Mouse (Mus musculus) forebrain, embryonic 12.5 days (tissue): ENCODE results near the gene Pdp2. TPM values are rescaled to one million over a fixed set of nuclear protein-coding genes. Genes with fewer than 3 reads are reported as not detected.
"Not testable (repeated sequence)": the region's sequence is repeated elsewhere in the genome, so short reads cannot be mapped to it uniquely, and the experiment has no call there.

Experiments
- ATAC-seq: fragments of 200-750 bp; cut with Nextera tagmentation; 2 replicates; pipeline ENCODE4 v1.8.0; 2017; ENCODE audit warnings: moderate TSS enrichment; ENCODE audit not compliant: low FRiP score
- H3K27ac ChIP-seq: fragments of 300-500 bp; sonication (generic); 2 replicates; pipeline ENCODE4 v1.5.1; 2016; ENCODE audit warnings: mild to moderate bottlenecking
- H3K27me3 ChIP-seq: fragments of 300-500 bp; sonication (generic); 2 replicates; pipeline ENCODE4 v1.6.1; 2016; ENCODE audit warnings: mild to moderate bottlenecking
- H3K36me3 ChIP-seq: fragments of 300-500 bp; sonication (generic); replicated peaks from 2 replicates; pipeline ENCODE4 v1.6.1; 2016; ENCODE audit warnings: mild to moderate bottlenecking
- H3K4me1 ChIP-seq: fragments of 300-500 bp; sonication (generic); 2 replicates; pipeline ENCODE4 v1.6.1; 2016
- H3K4me2 ChIP-seq: fragments of 300-500 bp; sonication (generic); 2 replicates; pipeline ENCODE4 v1.6.1; 2016; ENCODE audit warnings: mild to moderate bottlenecking, moderate library complexity
- H3K4me3 ChIP-seq: fragments of 300-500 bp; sonication (generic); replicated peaks from 2 replicates; pipeline ENCODE4 v1.5.1; 2016; ENCODE audit warnings: mild to moderate bottlenecking
- H3K9ac ChIP-seq: fragments of 300-500 bp; sonication (generic); 2 replicates; pipeline ENCODE4 v1.6.1; 2016; ENCODE audit warnings: mild to moderate bottlenecking
- H3K9me3 ChIP-seq: fragments of 300-500 bp; sonication (generic); 2 replicates; pipeline ENCODE4 v1.6.1; 2016
- WGBS: fragments of 180-500 bp; shearing (Covaris S2); methylation state at CpG from one replicate; pipeline ENCODE4 v1.1.7; 2016; 5-methylcytosine and 5-hydroxymethylcytosine counted together
- polyA plus RNA-seq: library from polyadenylated mRNA; unstranded; fragments of >200 nt; fragmentation: Nextera tagmentation; extraction: Ambion mirVana; gene quantifications from 2 replicates; pipeline ENCODE4 v1.2.1, GENCODE M21; 2016

Pdp2 gene
- polyA plus RNA-seq, 1 experiment from 2014 or later: 14.2 TPM

- H3K9me3 ChIP-seq: no peaks in the 10 kb centered on the region
- no peak overlapping the region for H3K9ac ChIP-seq
- H3K4me3 ChIP-seq: no peak overlapping the region
- no peaks in the 10 kb centered on the region for H3K36me3 ChIP-seq
- H3K27me3 ChIP-seq: no peaks in the 10 kb centered on the region
- WGBS: 86% methylated on average over 3 of the region's 3 CpGs
- no peaks in the 10 kb centered on the region for H3K4me1 ChIP-seq
- H3K27ac ChIP-seq: no peak overlapping the region
- ATAC-seq: no peak
- H3K4me2 ChIP-seq: no peak overlapping the region
Measured at GRCm38 (mm10) chr8:104576820-104577219, 14.4 kb upstream of the Pdp2 start.

GRCm38 (mm10) chr8:104577606-104578005 lies 13.6 kb upstream of the Pdp2 start:
- 79% methylated on average over 17 of the region's 17 CpGs for WGBS
- not testable (repeated sequence) for ATAC-seq, H3K27ac ChIP-seq, H3K4me3 ChIP-seq, H3K27me3 ChIP-seq, H3K4me2 ChIP-seq, H3K9me3 ChIP-seq, H3K9ac ChIP-seq, H3K4me1 ChIP-seq, H3K36me3 ChIP-seq

GRCm38 (mm10) chr8:104584522-104584921 lies 6.7 kb upstream of the Pdp2 start:
- Histone ChIP-seq H3K27ac (no peak overlapping the region), H3K27me3 (no peaks in the 10 kb centered on the region), H3K4me3 (no peak overlapping the region), H3K4me2 (no peak overlapping the region), H3K9ac (no peak overlapping the region), H3K9me3 (peaks cover 8% of the 10 kb centered on the region; the same call in 1 of the 2 replicates), H3K4me1 (no peaks in the 10 kb centered on the region), H3K36me3 (no peaks in the 10 kb centered on the region)
- no peak for ATAC-seq
- WGBS: 61% methylated on average over 1 of the region's 1 CpGs

- no peak overlapping the region for H3K9ac ChIP-seq
- H3K4me1 ChIP-seq: peaks cover 17% of the 10 kb centered on the region
- H3K27ac ChIP-seq: no peak overlapping the region
- WGBS: 93% methylated on average over 3 of the region's 3 CpGs
- H3K27me3 ChIP-seq: no peaks in the 10 kb centered on the region
- H3K9me3 ChIP-seq: no peaks in the 10 kb centered on the region
- peaks cover 17% of the 10 kb centered on the region for H3K36me3 ChIP-seq
- H3K4me2 ChIP-seq: no peak overlapping the region
- H3K4me3 ChIP-seq: no peak overlapping the region
- ATAC-seq: no peak
Measured at GRCm38 (mm10) chr8:104590284-104590683, 967 bp upstream of the Pdp2 start.

GRCm38 (mm10) chr8:104591856-104592255 lies 605 bp downstream of the Pdp2 start:
- Histone ChIP-seq H3K36me3 (peaks cover 26% of the 10 kb centered on the region), H3K4me2 (peak overlapping the region; percentile 80), H3K27ac (peak overlapping the region; percentile 63; the same call in 1 of the 2 replicates), H3K4me3 (peak overlapping the region; percentile 72), H3K9ac (peak overlapping the region; percentile 73), H3K27me3 (no peaks in the 10 kb centered on the region), H3K4me1 (peaks cover 17% of the 10 kb centered on the region), H3K9me3 (no peaks in the 10 kb centered on the region)
- no peak; the same call in 1 of the 2 replicates for ATAC-seq
- WGBS: under 1% methylated on average over 9 of the region's 9 CpGs

GRCm38 (mm10) chr8:104592566-104592965 lies 1.3 kb downstream of the Pdp2 start:
- 80% methylated on average over 6 of the region's 6 CpGs for WGBS
- no peak overlapping the region for H3K27ac ChIP-seq
- H3K9me3 ChIP-seq: no peaks in the 10 kb centered on the region
- peaks cover 26% of the 10 kb centered on the region for H3K36me3 ChIP-seq
- peaks cover 17% of the 10 kb centered on the region for H3K4me1 ChIP-seq
- no peak for ATAC-seq
- no peaks in the 10 kb centered on the region for H3K27me3 ChIP-seq
- no peak overlapping the region for H3K9ac ChIP-seq
- H3K4me3 ChIP-seq: no peak overlapping the region; the same call in 1 of the 2 replicates
- H3K4me2 ChIP-seq: peak overlapping the region; percentile 80

- Histone ChIP-seq H3K27ac (no peak overlapping the region), H3K4me3 (no peak overlapping the region), H3K36me3 (peaks cover 26% of the 10 kb centered on the region), H3K9me3 (no peaks in the 10 kb centered on the region), H3K4me1 (peaks cover 17% of the 10 kb centered on the region), H3K4me2 (no peak overlapping the region), H3K27me3 (no peaks in the 10 kb centered on the region), H3K9ac (no peak overlapping the region)
- WGBS: 95% methylated on average over 31 of the region's 31 CpGs
- no peak for ATAC-seq
Measured at GRCm38 (mm10) chr8:104593536-104594325, 2.5 kb downstream of the Pdp2 start.

- Histone ChIP-seq H3K4me2 (no peak overlapping the region), H3K36me3 (peaks cover 26% of the 10 kb centered on the region), H3K4me1 (peaks cover 17% of the 10 kb centered on the region), H3K9ac (no peak overlapping the region), H3K4me3 (no peak overlapping the region), H3K9me3 (no peaks in the 10 kb centered on the region), H3K27ac (no peak overlapping the region), H3K27me3 (no peaks in the 10 kb centered on the region)
- no peak for ATAC-seq
- WGBS: 95% methylated on average over 19 of the region's 19 CpGs
Measured at GRCm38 (mm10) chr8:104594611-104595362, 3.5 kb downstream of the Pdp2 start.

GRCm38 (mm10) chr8:104595773-104596536 lies 4.7 kb downstream of the Pdp2 start:
- 88% methylated on average over 21 of the region's 21 CpGs for WGBS
- H3K27me3 ChIP-seq: no peaks in the 10 kb centered on the region
- H3K27ac ChIP-seq: no peak overlapping the region
- ATAC-seq: no peak
- H3K4me1 ChIP-seq: peaks cover 13% of the 10 kb centered on the region
- H3K9me3 ChIP-seq: no peaks in the 10 kb centered on the region
- H3K36me3 ChIP-seq: peaks cover 26% of the 10 kb centered on the region
- H3K4me3 ChIP-seq: no peak overlapping the region
- no peak overlapping the region for H3K9ac ChIP-seq
- H3K4me2 ChIP-seq: no peak overlapping the region

- Histone ChIP-seq H3K4me2 (no peak overlapping the region), H3K27me3 (peaks cover 14% of the 10 kb centered on the region; the same call in 1 of the 2 replicates), H3K36me3 (peaks cover 26% of the 10 kb centered on the region), H3K4me1 (peaks cover 10% of the 10 kb centered on the region), H3K4me3 (no peak overlapping the region), H3K9me3 (no peaks in the 10 kb centered on the region), H3K9ac (no peak overlapping the region), H3K27ac (no peak overlapping the region)
- no peak for ATAC-seq
- WGBS: 85% methylated on average over 6 of the region's 6 CpGs
Measured at GRCm38 (mm10) chr8:104597656-104598055, 6.4 kb downstream of the Pdp2 start.

- H3K27ac ChIP-seq: no peak overlapping the region
- peaks cover 14% of the 10 kb centered on the region for H3K4me1 ChIP-seq
- no peak overlapping the region for H3K4me2 ChIP-seq
- 77% methylated on average over 6 of the region's 6 CpGs for WGBS
- peaks cover 14% of the 10 kb centered on the region; the same call in 1 of the 2 replicates for H3K27me3 ChIP-seq
- H3K36me3 ChIP-seq: peaks cover 25% of the 10 kb centered on the region
- no peak overlapping the region for H3K4me3 ChIP-seq
- ATAC-seq: no peak
- no peak overlapping the region for H3K9ac ChIP-seq
- no peaks in the 10 kb centered on the region for H3K9me3 ChIP-seq
Measured at GRCm38 (mm10) chr8:104598496-104598895, 7.2 kb downstream of the Pdp2 start.

GRCm38 (mm10) chr8:104601386-104601785 lies 10.1 kb downstream of the Pdp2 start:
- Histone ChIP-seq H3K4me1 (peaks cover 14% of the 10 kb centered on the region), H3K4me3 (0 out of 2 replicates have a peak overlapping the region, but pooled peaks have one; percentile 16), H3K4me2 (peak overlapping the region; percentile 49), H3K27me3 (peaks cover 14% of the 10 kb centered on the region; the same call in 1 of the 2 replicates), H3K9me3 (no peaks in the 10 kb centered on the region), H3K9ac (no peak overlapping the region), H3K27ac (no peak overlapping the region), H3K36me3 (peaks cover 2% of the 10 kb centered on the region)
- 38% methylated on average over 7 of the region's 7 CpGs for WGBS
- ATAC-seq: no peak
